Mouse (Mus musculus): ENCODE data around the gene Slc25a41. TPM values are rescaled to one million over a fixed set of nuclear protein-coding genes. Genes with fewer than 3 reads are reported as not detected.

Gene Slc25a41
- polyA plus RNA-seq, 1 experiment from 2014 or later, result not detected

- no peaks in the 10 kb centered on the region for H3K9me3 ChIP-seq
- ATAC-seq (ENCODE audit: low read depth), result no peak
- H3K27me3 ChIP-seq, result no peaks in the 10 kb centered on the region
- no peak overlapping the region for H3K4me3 ChIP-seq
- H3K4me2 ChIP-seq, result no peak overlapping the region
- H3K9ac ChIP-seq, result no peak overlapping the region
- peaks cover 6% of the 10 kb centered on the region for H3K4me1 ChIP-seq (replicated peaks)
- H3K36me3 ChIP-seq, result no peaks in the 10 kb centered on the region
- no peak overlapping the region for H3K27ac ChIP-seq (replicated peaks)
- WGBS, result 88% methylated on average over 3 of the region's 3 CpGs
Measured at GRCm38 (mm10) chr17:56986105-56986805, 55.2 kb downstream of the Slc25a41 start.

GRCm38 (mm10) chr17:56985656-56986055, 55.8 kb downstream of the Slc25a41 start:
- ATAC-seq (ENCODE audit: low read depth), result no peak
- WGBS, result 62% methylated on average over 3 of the region's 3 CpGs
- no peaks in the 10 kb centered on the region for H3K27me3 ChIP-seq
- no peak overlapping the region for H3K4me2 ChIP-seq
- no peak overlapping the region for H3K9ac ChIP-seq
- peaks cover under 1% of the 10 kb centered on the region for H3K4me1 ChIP-seq (replicated peaks)
- H3K9me3 ChIP-seq, result no peaks in the 10 kb centered on the region
- H3K27ac ChIP-seq (replicated peaks), result no peak overlapping the region
- no peak overlapping the region for H3K4me3 ChIP-seq
- H3K36me3 ChIP-seq, result no peaks in the 10 kb centered on the region

DNA sequence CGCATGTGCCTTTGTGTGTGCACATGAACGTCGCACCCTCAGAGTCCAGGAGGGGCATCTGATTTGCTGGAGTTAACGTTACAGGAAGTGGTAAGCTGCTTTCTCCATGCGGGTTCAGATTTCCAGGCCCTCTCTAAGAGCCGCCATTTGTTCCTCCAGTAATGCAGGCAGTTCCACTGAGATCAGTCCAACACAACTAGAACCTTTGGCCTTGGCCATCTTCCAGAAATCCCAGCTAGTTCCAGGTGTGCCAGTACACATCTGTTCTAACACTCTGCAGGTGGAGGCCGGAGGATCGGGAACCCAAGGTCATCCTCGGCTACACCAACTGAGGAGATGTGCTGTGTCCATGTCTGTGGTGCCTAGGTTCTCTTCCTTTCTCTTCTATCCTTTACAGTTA, 56.6 kb downstream of the Slc25a41 start:
- H3K27ac ChIP-seq (replicated peaks), result no peak overlapping the region
- no peaks in the 10 kb centered on the region for H3K9me3 ChIP-seq
- no peak overlapping the region for H3K4me2 ChIP-seq
- H3K36me3 ChIP-seq, result no peaks in the 10 kb centered on the region
- ATAC-seq (ENCODE audit: low read depth), result no peak
- H3K4me1 ChIP-seq (replicated peaks), result no peaks in the 10 kb centered on the region; the same call in 1 of the 2 replicates
- H3K9ac ChIP-seq, result no peak overlapping the region
- no peaks in the 10 kb centered on the region for H3K27me3 ChIP-seq
- no peak overlapping the region for H3K4me3 ChIP-seq
- WGBS, result 89% methylated on average over 9 of the region's 9 CpGs

Other genes starting within 250 kb of the Slc25a41 start
- 4.6 and 5.2 TPM in 2 replicates for gene Rfx2, start 210.6 kb downstream of the Slc25a41 start, polyA plus RNA-seq (2015; fragmentation: Nextera tagmentation; extraction: Ambion mirVana)
- not detected in 2 replicates for gene Acsbg2, start 167.2 kb downstream of the Slc25a41 start, polyA plus RNA-seq (2015; fragmentation: Nextera tagmentation; extraction: Ambion mirVana)
- 0.54 and 0.60 TPM in 2 replicates for gene 1700061G19Rik, start 166.2 kb downstream of the Slc25a41 start, polyA plus RNA-seq (2015; fragmentation: Nextera tagmentation; extraction: Ambion mirVana)
- 66.8 and 68.0 TPM in 2 replicates for gene Mllt1, start 106.2 kb downstream of the Slc25a41 start, polyA plus RNA-seq (2015; fragmentation: Nextera tagmentation; extraction: Ambion mirVana)
- not detected in 2 replicates for gene Acer1, start 59.5 kb downstream of the Slc25a41 start, polyA plus RNA-seq (2015; fragmentation: Nextera tagmentation; extraction: Ambion mirVana)
- gene Clpp, start 51.3 kb downstream of the Slc25a41 start, polyA plus RNA-seq (2015; fragmentation: Nextera tagmentation; extraction: Ambion mirVana), result 152 and 161 TPM in 2 replicates
- 42.3 and 45.9 TPM in 2 replicates for gene Alkbh7, start 44.3 kb downstream of the Slc25a41 start, polyA plus RNA-seq (2015; fragmentation: Nextera tagmentation; extraction: Ambion mirVana)
- gene Pspn, start 41.6 kb downstream of the Slc25a41 start, polyA plus RNA-seq (2015; fragmentation: Nextera tagmentation; extraction: Ambion mirVana), result 0.47 TPM in 1 of 2 replicates, not detected in the other
- 72.5 and 72.9 TPM in 2 replicates for gene Gtf2f1, start 30.4 kb downstream of the Slc25a41 start, polyA plus RNA-seq (2015; fragmentation: Nextera tagmentation; extraction: Ambion mirVana)
- gene Gm17949, start 30.2 kb downstream of the Slc25a41 start, polyA plus RNA-seq (2015; fragmentation: Nextera tagmentation; extraction: Ambion mirVana), result 0.32 and 0.43 TPM in 2 replicates
- 33.5 and 34.2 TPM in 2 replicates for gene Khsrp, start 10.1 kb downstream of the Slc25a41 start, polyA plus RNA-seq (2015; fragmentation: Nextera tagmentation; extraction: Ambion mirVana)
- gene Crb3, start 17.5 kb upstream of the Slc25a41 start, polyA plus RNA-seq (2015; fragmentation: Nextera tagmentation; extraction: Ambion mirVana), result 0.92 and 1.1 TPM in 2 replicates
- 29.5 and 33.3 TPM in 2 replicates for gene Slc25a23, start 18.2 kb upstream of the Slc25a41 start, polyA plus RNA-seq (2015; fragmentation: Nextera tagmentation; extraction: Ambion mirVana)
- gene Dennd1c, start 36.9 kb upstream of the Slc25a41 start, polyA plus RNA-seq (2015; fragmentation: Nextera tagmentation; extraction: Ambion mirVana), result 3.7 and 5.9 TPM in 2 replicates
- 381 and 413 TPM in 2 replicates for gene Tubb4a, start 46.1 kb upstream of the Slc25a41 start, polyA plus RNA-seq (2015; fragmentation: Nextera tagmentation; extraction: Ambion mirVana)
- 4.2 and 6.2 TPM in 2 replicates for gene Tnfsf9, start 63.7 kb upstream of the Slc25a41 start, polyA plus RNA-seq (2015; fragmentation: Nextera tagmentation; extraction: Ambion mirVana)
- 0.56 and 0.62 TPM in 2 replicates for gene Cd70, start 108.1 kb upstream of the Slc25a41 start, polyA plus RNA-seq (2015; fragmentation: Nextera tagmentation; extraction: Ambion mirVana)
- gene Tnfsf14, start 152.5 kb upstream of the Slc25a41 start, polyA plus RNA-seq (2015; fragmentation: Nextera tagmentation; extraction: Ambion mirVana), result not detected in 2 replicates
- 1.6 and 1.9 TPM in 2 replicates for gene C3, start 186.5 kb upstream of the Slc25a41 start, polyA plus RNA-seq (2015; fragmentation: Nextera tagmentation; extraction: Ambion mirVana)
- 23.8 and 24.8 TPM in 2 replicates for gene Gpr108, start 206.8 kb upstream of the Slc25a41 start, polyA plus RNA-seq (2015; fragmentation: Nextera tagmentation; extraction: Ambion mirVana)
- gene Trip10, start 207.8 kb upstream of the Slc25a41 start, polyA plus RNA-seq (2015; fragmentation: Nextera tagmentation; extraction: Ambion mirVana), result 14.7 and 15.4 TPM in 2 replicates
- gene Vav1, start 237.4 kb upstream of the Slc25a41 start, polyA plus RNA-seq (2015; fragmentation: Nextera tagmentation; extraction: Ambion mirVana), result 1.5 and 1.8 TPM in 2 replicates

Measured in neural tube, embryonic 13.5 days (tissue).